Mouse (Mus musculus) cerebellum, adult 2 months (tissue): ENCODE measurements around the gene Lats1.
A peak's percentile ranks its signal among the peaks of the same experiment; 100 is the strongest.

ENCODE experiments used
- CTCF ChIP-seq: fragments of 200-500 bp; IDR thresholded peaks from 2 replicates; pipeline ENCODE4 v1.5.1; 2011; ENCODE audit warnings: low read depth, mild to moderate bottlenecking, control low read depth, low read length, moderate library complexity, borderline replicate concordance; ENCODE audit not compliant: insufficient read depth
- POLR2A ChIP-seq: fragments of 200-500 bp; IDR thresholded peaks from 2 replicates; pipeline ENCODE4 v1.6.1; 2011; ENCODE audit warnings: low read length, control low read depth, borderline replicate concordance; ENCODE audit not compliant: insufficient read depth

DNA sequence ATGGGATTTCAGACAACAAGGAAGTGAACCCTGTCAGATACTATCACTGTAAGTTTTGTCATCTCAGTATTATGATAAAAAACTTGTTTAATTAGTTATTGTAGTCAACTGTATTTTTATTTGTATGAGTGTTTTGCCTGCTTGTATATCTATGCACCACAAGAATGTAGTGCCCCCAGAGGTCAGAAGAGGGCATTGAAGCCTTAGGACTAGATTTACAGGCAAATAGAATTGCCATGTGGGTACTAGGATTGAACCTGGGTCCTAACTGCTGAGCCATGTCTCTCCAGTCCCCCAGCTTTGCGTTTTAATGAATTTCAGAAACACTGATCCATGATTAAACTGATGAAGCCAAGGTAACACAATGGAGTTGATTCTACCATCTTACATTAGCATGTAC lies 7.3 kb upstream of the Lats1 start:
- no peak for TF ChIP-seq POLR2A
- peak; percentile 37; the same call in 1 of the 2 replicates for TF ChIP-seq CTCF
